Mouse (Mus musculus): ENCODE results near the gene Piezo1. TPM values are rescaled to one million over a fixed set of nuclear protein-coding genes. Genes with fewer than 3 reads are reported as not detected.
A peak's percentile ranks its signal among the peaks of the same experiment; 100 is the strongest.

Piezo1 gene
- polyA plus RNA-seq, 1 experiment from 2014 or later = 5.5 TPM

GRCm38 (mm10) chr8:122526526-122527170 lies 24.5 kb downstream of the Piezo1 start:
- Histone ChIP-seq H3K9ac (ENCODE audit: low read length) (no peak overlapping the region), H3K27me3 (ENCODE audit: control insufficient read depth, insufficient read depth, low read length) (no peaks in the 10 kb centered on the region), H3K4me3 (ENCODE audit: low read depth, low read length) (no peak overlapping the region), H3K4me1 (ENCODE audit: control insufficient read depth, insufficient read depth, low read length) (peaks cover 17% of the 10 kb centered on the region), H3K9me3 (ENCODE audit: control insufficient read depth, low read length) (no peaks in the 10 kb centered on the region), H3K27ac (ENCODE audit: low read depth, low read length) (no peak overlapping the region), H3K4me2 (ENCODE audit: low read depth) (no peak overlapping the region), H3K36me3 (ENCODE audit: control insufficient read depth, insufficient read depth, low read length) (no peaks in the 10 kb centered on the region)
- no peak for DNase-seq (ENCODE audit: low spot score)
- no peak for ATAC-seq (ENCODE audit: insufficient read depth, low FRiP score, low TSS enrichment)
- 74% methylated on average over 7 of the region's 7 CpGs for WGBS

GRCm38 (mm10) chr8:122526084-122526483 lies 25.0 kb downstream of the Piezo1 start:
- Histone ChIP-seq H3K27me3 (ENCODE audit: control insufficient read depth, insufficient read depth, low read length) (no peaks in the 10 kb centered on the region), H3K4me1 (ENCODE audit: control insufficient read depth, insufficient read depth, low read length) (peaks cover 17% of the 10 kb centered on the region), H3K4me2 (ENCODE audit: low read depth) (no peak overlapping the region), H3K27ac (ENCODE audit: low read depth, low read length) (no peak overlapping the region), H3K4me3 (ENCODE audit: low read depth, low read length) (no peak overlapping the region), H3K36me3 (ENCODE audit: control insufficient read depth, insufficient read depth, low read length) (no peaks in the 10 kb centered on the region), H3K9me3 (ENCODE audit: control insufficient read depth, low read length) (no peaks in the 10 kb centered on the region), H3K9ac (ENCODE audit: low read length) (no peak overlapping the region)
- no peak for ATAC-seq (ENCODE audit: insufficient read depth, low FRiP score, low TSS enrichment)
- DNase-seq (ENCODE audit: low spot score) = no peak
- WGBS = 79% methylated on average over 3 of the region's 3 CpGs

- H3K4me2 ChIP-seq (ENCODE audit: low read depth) = no peak overlapping the region
- ATAC-seq (ENCODE audit: insufficient read depth, low FRiP score, low TSS enrichment) = no peak
Observed at GRCm38 (mm10) chr8:122525004-122525403, 26.1 kb downstream of the Piezo1 start.

GRCm38 (mm10) chr8:122524506-122524905 lies 26.6 kb downstream of the Piezo1 start:
- H3K27me3 ChIP-seq (ENCODE audit: control insufficient read depth, insufficient read depth, low read length) = no peaks in the 10 kb centered on the region
- WGBS = 83% methylated on average over 6 of the region's 6 CpGs
- H3K4me2 ChIP-seq (ENCODE audit: low read depth) = no peak overlapping the region
- H3K9ac ChIP-seq (ENCODE audit: low read length) = no peak overlapping the region
- no peaks in the 10 kb centered on the region for H3K9me3 ChIP-seq (ENCODE audit: control insufficient read depth, low read length)
- ATAC-seq (ENCODE audit: insufficient read depth, low FRiP score, low TSS enrichment) (no peak), DNase-seq (ENCODE audit: low spot score) (no peak)
- H3K4me1 ChIP-seq (ENCODE audit: control insufficient read depth, insufficient read depth, low read length) = peaks cover 17% of the 10 kb centered on the region
- H3K27ac ChIP-seq (ENCODE audit: low read depth, low read length) = no peak overlapping the region
- H3K4me3 ChIP-seq (ENCODE audit: low read depth, low read length) = no peak overlapping the region
- H3K36me3 ChIP-seq (ENCODE audit: control insufficient read depth, insufficient read depth, low read length) = no peaks in the 10 kb centered on the region

More at GRCm38 (mm10) chr8:122525004-122525403, 26.1 kb downstream of the Piezo1 start:
- H3K36me3 ChIP-seq (ENCODE audit: control insufficient read depth, insufficient read depth, low read length) = no peaks in the 10 kb centered on the region
- H3K27ac ChIP-seq (ENCODE audit: low read depth, low read length) = no peak overlapping the region
- H3K9ac ChIP-seq (ENCODE audit: low read length) = no peak overlapping the region
- whole genome bisulfite sequencing = 74% methylated on average over 6 of the region's 6 CpGs
- H3K4me3 ChIP-seq (ENCODE audit: low read depth, low read length) = no peak overlapping the region
- H3K27me3 ChIP-seq (ENCODE audit: control insufficient read depth, insufficient read depth, low read length) = no peaks in the 10 kb centered on the region
- H3K9me3 ChIP-seq (ENCODE audit: control insufficient read depth, low read length) = no peaks in the 10 kb centered on the region
- DNase-seq (ENCODE audit: low spot score) = no peak
- H3K4me1 ChIP-seq (ENCODE audit: control insufficient read depth, insufficient read depth, low read length) = peaks cover 17% of the 10 kb centered on the region

- 0 out of 2 replicates have a peak overlapping the region, but pooled peaks have one; percentile 4 for H3K9ac ChIP-seq (ENCODE audit: low read length)
- no peaks in the 10 kb centered on the region for H3K9me3 ChIP-seq (ENCODE audit: control insufficient read depth, low read length)
- WGBS = 26% methylated on average over 23 of the region's 23 CpGs
- H3K4me2 ChIP-seq (ENCODE audit: low read depth) = peak overlapping the region; percentile 19
- H3K4me3 ChIP-seq (ENCODE audit: low read depth, low read length) = no peak overlapping the region
- ATAC-seq (ENCODE audit: insufficient read depth, low FRiP score, low TSS enrichment) = no peak
- DNase-seq (ENCODE audit: low spot score) = peak; percentile 31
- no peaks in the 10 kb centered on the region for H3K36me3 ChIP-seq (ENCODE audit: control insufficient read depth, insufficient read depth, low read length)
- peak overlapping the region; percentile 34; the same call in 1 of the 2 replicates for H3K27ac ChIP-seq (ENCODE audit: low read depth, low read length)
- peaks cover 17% of the 10 kb centered on the region for H3K4me1 ChIP-seq (ENCODE audit: control insufficient read depth, insufficient read depth, low read length)
- H3K27me3 ChIP-seq (ENCODE audit: control insufficient read depth, insufficient read depth, low read length) = no peaks in the 10 kb centered on the region
Observed at GRCm38 (mm10) chr8:122523652-122524360, 27.3 kb downstream of the Piezo1 start.

GRCm38 (mm10) chr8:122522796-122523651 lies 28.1 kb downstream of the Piezo1 start:
- H3K9me3 ChIP-seq (ENCODE audit: control insufficient read depth, low read length) = no peaks in the 10 kb centered on the region
- H3K4me2 ChIP-seq (ENCODE audit: low read depth) = peak overlapping the region; percentile 19; the same call in 1 of the 2 replicates
- WGBS = 48% methylated on average over 14 of the region's 14 CpGs
- peak overlapping the region; percentile 34; the same call in 1 of the 2 replicates for H3K27ac ChIP-seq (ENCODE audit: low read depth, low read length)
- 0 out of 2 replicates have a peak overlapping the region, but pooled peaks have one; percentile 4 for H3K9ac ChIP-seq (ENCODE audit: low read length)
- no peaks in the 10 kb centered on the region for H3K27me3 ChIP-seq (ENCODE audit: control insufficient read depth, insufficient read depth, low read length)
- no peaks in the 10 kb centered on the region for H3K36me3 ChIP-seq (ENCODE audit: control insufficient read depth, insufficient read depth, low read length)
- ATAC-seq (ENCODE audit: insufficient read depth, low FRiP score, low TSS enrichment) (no peak), DNase-seq (ENCODE audit: low spot score) (no peak)
- peaks cover 19% of the 10 kb centered on the region for H3K4me1 ChIP-seq (ENCODE audit: control insufficient read depth, insufficient read depth, low read length)
- no peak overlapping the region for H3K4me3 ChIP-seq (ENCODE audit: low read depth, low read length)

GRCm38 (mm10) chr8:122520611-122521010 lies 30.5 kb downstream of the Piezo1 start:
- DNase-seq (ENCODE audit: low spot score) = no peak
- H3K27ac ChIP-seq (ENCODE audit: low read depth, low read length) = no peak overlapping the region; the same call in 1 of the 2 replicates
- no peak overlapping the region for H3K4me3 ChIP-seq (ENCODE audit: low read depth, low read length)
- H3K27me3 ChIP-seq (ENCODE audit: control insufficient read depth, insufficient read depth, low read length) = no peaks in the 10 kb centered on the region
- WGBS = 82% methylated on average over 11 of the region's 11 CpGs
- ATAC-seq (ENCODE audit: insufficient read depth, low FRiP score, low TSS enrichment) = no peak
- no peaks in the 10 kb centered on the region for H3K9me3 ChIP-seq (ENCODE audit: control insufficient read depth, low read length)
- H3K4me2 ChIP-seq (ENCODE audit: low read depth) = no peak overlapping the region
- no peaks in the 10 kb centered on the region for H3K36me3 ChIP-seq (ENCODE audit: control insufficient read depth, insufficient read depth, low read length)
- no peak overlapping the region for H3K9ac ChIP-seq (ENCODE audit: low read length)
- peaks cover 24% of the 10 kb centered on the region for H3K4me1 ChIP-seq (ENCODE audit: control insufficient read depth, insufficient read depth, low read length)

- Histone ChIP-seq H3K27me3 (ENCODE audit: control insufficient read depth, insufficient read depth, low read length) (no peaks in the 10 kb centered on the region), H3K27ac (ENCODE audit: low read depth, low read length) (peak overlapping the region; percentile 67), H3K9me3 (ENCODE audit: control insufficient read depth, low read length) (no peaks in the 10 kb centered on the region), H3K4me1 (ENCODE audit: control insufficient read depth, insufficient read depth, low read length) (peaks cover 11% of the 10 kb centered on the region), H3K36me3 (ENCODE audit: control insufficient read depth, insufficient read depth, low read length) (no peaks in the 10 kb centered on the region), H3K4me3 (ENCODE audit: low read depth, low read length) (no peak overlapping the region), H3K4me2 (ENCODE audit: low read depth) (no peak overlapping the region), H3K9ac (ENCODE audit: low read length) (peak overlapping the region; percentile 19; the same call in 1 of the 2 replicates)
- WGBS = 23% methylated on average over 6 of the region's 6 CpGs
- ATAC-seq (ENCODE audit: insufficient read depth, low FRiP score, low TSS enrichment) (no peak), DNase-seq (ENCODE audit: low spot score) (peak; percentile 43)
Observed at GRCm38 (mm10) chr8:122517541-122518190, 33.5 kb downstream of the Piezo1 start.

All from neural tube, embryonic 11.5 days (tissue).